Mouse (Mus musculus) layer of hippocampus, adult 2 months (tissue): ENCODE measurements around the gene Atp5e. TPM values are rescaled to one million over a fixed set of nuclear protein-coding genes. Genes with fewer than 3 reads are reported as not detected.

Source experiments
- DNase-seq, 2 experiments: peaks; one replicate each; pipeline ENCODE4 v3.0.0; 2022; ENCODE audit warnings: low spot score in 2 of 2
- H3K27ac ChIP-seq: fragments of 200-600 bp; 2 replicates; pipeline ENCODE4 v1.8.1; 2022
- H3K4me3 ChIP-seq: fragments of 200-600 bp; 2 replicates; pipeline ENCODE4 v1.8.1; 2022; ENCODE audit warnings: mild to moderate bottlenecking
- CTCF ChIP-seq: fragments of 200-600 bp; conservative IDR thresholded peaks from 2 replicates; pipeline ENCODE4 v1.8.1; 2022; ENCODE audit warnings: antibody characterized with exemption, mild to moderate bottlenecking, moderate library complexity
- long read RNA-seq, 2 experiments: library from polyadenylated mRNA; stranded (forward); transcript quantifications; one replicate each; pipeline ENCODE4 v2.0.0; 2021; ENCODE audit warnings: borderline mapping rate in 2 of 2
- total RNA-seq, 2 experiments: library from RNA; stranded (reverse); gene quantifications; 2 replicates each; pipeline ENCODE4 v1.2.3; 2021

Gene Atp5e
- 100 to 1,000 TPM; 271 to 305 TPM for total RNA-seq
- long read RNA-seq, experiment 1, transcript Atp5e-201 (3 exons, 421 nt) = major isoform, 150 of 154 reads
- long read RNA-seq, experiment 1, partial matches to known transcripts = 1 of 154 reads
- long read RNA-seq, experiment 1, other reads (novel, unspliced or antisense) = 2 of 154 reads
- long read RNA-seq, experiment 2, transcript Atp5e-201 (3 exons, 421 nt) = major isoform, 228 of 228 reads
- long read RNA-seq, experiment 2, partial matches to known transcripts = 0 of 228 reads
- long read RNA-seq, experiment 2, other reads (novel, unspliced or antisense) = 0 of 228 reads

DNA sequence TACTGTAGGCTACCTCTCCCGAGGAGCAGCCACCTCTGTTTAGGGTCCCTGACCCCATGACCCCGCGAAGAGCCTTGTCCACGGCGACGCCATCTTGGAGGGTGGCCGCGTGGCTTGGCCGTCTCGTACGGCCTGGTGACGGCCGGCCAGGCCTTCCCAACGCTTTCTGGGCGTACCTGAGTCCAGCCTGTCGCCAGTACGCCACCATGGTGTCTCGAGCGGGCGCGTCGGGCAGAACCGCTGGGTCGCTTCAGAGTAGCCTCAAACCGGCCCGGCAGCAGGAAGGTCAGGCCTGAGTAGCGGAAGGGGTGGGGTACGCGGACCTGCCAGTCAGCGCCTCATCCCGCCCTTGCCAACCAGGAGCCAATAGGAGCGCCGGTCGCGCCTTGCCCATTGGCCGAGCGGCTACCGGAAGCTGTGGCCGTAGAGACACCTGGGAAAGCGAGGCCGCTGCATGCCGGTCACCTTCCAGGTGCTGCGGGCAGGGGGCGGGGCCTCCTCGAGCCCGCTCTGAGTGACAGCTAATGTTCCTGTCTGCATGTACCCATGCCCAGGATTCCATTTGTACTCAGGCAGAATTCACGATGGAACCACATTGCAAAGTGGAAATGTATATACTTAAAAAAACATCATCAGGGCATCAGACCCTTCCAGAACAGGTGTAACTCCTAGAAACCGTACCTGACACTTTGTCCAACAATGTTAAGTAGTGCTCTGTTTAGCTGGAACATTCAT, at the start of gene Atp5e:
Atp5e (minus strand) TSS at position 317 of the 735 bp plus-strand sequence.
- H3K27ac ChIP-seq = peak within 1 kb of the TSS; percentile 97
- TF ChIP-seq CTCF = peak; percentile 42
- peak; percentile 96 to 97 for DNase-seq
- peak within 1 kb of the TSS; percentile 97 for H3K4me3 ChIP-seq

DNA sequence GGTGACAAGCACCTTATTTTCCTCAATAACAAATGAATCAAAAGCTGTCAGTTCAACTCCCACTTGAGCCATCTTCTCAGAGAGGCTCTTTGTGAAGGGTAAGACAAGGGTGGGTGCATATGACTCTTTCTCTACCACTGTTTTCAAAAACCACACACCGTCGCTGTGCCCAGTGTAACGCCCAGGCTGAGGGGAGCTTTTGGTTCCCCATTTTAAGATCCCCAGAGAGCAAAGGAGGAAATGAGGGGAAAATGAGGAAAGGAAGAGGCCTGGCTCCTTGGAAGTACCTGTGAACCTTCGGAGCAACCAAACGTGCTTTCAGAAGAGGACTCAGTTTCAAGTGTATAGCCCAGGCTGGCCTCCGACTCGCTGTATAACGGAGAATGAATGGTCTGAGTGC, 45.9 kb upstream of the Atp5e start:
- no peak overlapping the region for H3K4me3 ChIP-seq
- no peak overlapping the region for H3K27ac ChIP-seq
- DNase-seq = no peak
- TF ChIP-seq CTCF = no peak

DNA sequence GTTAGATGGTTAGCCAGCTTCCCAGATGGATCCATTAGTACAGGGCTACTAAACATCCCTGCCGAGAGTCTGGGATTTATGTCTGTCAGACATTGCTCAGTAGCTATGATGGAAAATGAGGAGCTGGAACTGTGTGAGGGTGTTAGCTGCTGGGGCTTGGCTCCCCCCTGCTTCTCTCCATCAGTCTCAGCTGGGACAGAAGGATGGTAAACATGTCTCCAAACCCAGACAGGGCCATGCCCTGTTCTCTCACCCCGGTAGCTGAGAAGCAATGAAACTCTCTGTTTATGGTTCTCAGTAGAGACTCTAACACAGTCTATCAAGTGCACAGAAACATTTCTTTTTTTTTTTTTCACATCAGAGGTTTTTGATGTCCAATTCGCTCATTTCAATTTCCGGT, 44.1 kb upstream of the Atp5e start:
- no peak for TF ChIP-seq CTCF
- no peak for DNase-seq
- H3K27ac ChIP-seq = no peak overlapping the region
- H3K4me3 ChIP-seq = no peak overlapping the region

DNA sequence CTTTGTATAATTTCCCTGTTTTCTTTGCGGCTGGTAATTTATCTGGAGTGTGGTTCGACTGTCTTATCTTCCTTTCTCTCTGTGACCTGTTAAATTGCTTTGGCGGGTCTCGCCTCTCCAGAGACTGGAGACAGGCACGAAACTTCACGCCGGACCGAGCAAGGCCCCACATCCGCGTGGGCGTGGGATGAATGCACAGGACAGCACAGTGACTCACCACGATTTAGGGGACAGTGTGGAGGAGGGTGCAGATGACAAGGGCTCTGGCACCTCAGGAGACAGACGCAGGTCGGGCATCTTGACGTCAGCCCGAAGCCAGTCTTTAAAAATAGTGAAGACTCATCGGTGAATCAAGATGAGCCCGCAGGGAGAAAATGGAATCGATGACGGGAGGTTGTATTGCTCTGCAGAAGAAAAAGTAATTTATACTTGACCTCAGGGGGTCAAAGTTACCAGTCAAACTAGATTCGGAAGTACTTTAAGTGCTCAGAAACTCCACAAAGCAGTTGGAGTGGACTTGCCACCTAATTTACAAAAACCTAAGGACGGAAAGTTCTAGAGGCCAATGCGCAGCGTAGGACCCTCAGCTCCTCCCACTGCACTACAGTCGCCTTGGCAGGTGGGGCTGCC, 39.0 kb upstream of the Atp5e start:
- Histone ChIP-seq H3K4me3 (no peak overlapping the region), H3K27ac (no peak overlapping the region)
- DNase-seq = no peak
- no peak for TF ChIP-seq CTCF

DNA sequence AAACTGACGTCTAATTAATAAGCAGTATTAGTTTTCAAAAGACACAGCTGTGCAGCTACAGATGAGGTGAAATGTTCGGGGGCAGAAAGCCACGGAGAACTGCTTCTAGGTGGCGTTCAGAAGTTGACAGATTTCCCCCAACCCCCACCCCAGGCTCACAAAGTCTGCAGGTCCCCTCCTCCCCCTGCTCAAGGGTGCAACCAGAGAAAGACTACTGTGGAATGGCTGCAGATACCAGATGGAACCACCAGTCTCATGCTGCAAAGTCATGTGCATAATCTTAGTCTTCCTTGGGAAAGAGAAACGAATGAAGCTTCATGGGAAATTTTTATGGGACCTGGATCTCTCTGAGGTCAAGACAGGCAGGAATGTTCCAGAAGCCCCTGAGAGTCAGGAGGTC, 38.4 kb upstream of the Atp5e start:
- no peak overlapping the region for H3K27ac ChIP-seq
- TF ChIP-seq CTCF = no peak; the same call in 1 of the 2 replicates
- no peak overlapping the region for H3K4me3 ChIP-seq
- DNase-seq = no peak

DNA sequence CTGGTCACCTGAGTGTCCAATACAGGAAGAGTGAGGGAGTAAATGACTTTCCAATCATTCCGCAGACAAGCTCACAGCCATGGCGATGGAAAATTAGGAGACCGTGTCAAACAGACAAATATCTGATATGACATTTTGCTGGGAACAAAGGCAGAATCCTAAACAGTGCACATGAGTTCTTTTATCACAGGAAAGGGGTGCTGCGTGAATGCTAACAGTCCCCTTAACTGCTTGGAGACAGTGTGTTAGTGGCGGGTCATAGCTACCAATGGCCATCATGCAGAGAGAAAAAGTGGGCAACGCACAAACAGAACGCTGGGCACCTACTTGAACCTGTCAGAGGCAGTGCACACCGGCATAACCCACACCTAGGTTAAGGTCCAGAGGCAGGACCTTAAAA, 37.6 kb upstream of the Atp5e start:
- Histone ChIP-seq H3K27ac (no peak overlapping the region), H3K4me3 (no peak overlapping the region)
- DNase-seq = no peak
- no peak for TF ChIP-seq CTCF

DNA sequence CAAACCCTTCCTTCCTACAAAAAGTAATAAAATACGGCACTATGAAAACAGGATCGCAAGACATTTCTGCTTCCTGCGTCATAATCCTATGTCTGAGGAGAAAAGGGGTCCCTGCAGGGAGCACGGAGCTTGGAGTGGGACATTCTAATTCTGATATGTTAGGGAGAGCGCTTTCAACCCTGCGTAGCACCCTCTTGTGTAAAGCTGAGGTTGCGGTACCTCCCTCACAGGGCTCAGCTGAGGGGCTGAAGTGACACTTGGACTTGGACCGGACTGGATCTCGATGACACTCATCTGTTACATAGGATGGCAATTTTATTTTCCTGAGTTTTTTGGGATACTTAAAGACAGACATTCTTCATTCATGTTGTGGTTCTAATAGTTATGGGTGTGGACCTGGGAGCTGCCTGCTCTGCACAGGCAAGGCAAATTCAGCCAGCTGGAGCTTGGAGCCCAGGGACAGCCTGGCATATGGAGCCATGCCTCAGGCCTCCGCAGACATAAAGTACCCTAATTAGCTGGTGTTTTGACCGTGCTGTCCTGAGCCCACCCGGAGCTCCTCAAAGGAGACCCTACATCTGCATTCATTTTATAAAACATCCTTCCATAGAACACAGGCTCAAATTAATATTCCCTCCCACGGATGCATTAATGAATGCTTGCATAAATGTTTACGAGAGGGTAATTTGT, 37.1 kb upstream of the Atp5e start:
- no peak for TF ChIP-seq CTCF
- no peak overlapping the region for H3K27ac ChIP-seq
- DNase-seq = no peak
- no peak overlapping the region for H3K4me3 ChIP-seq

DNA sequence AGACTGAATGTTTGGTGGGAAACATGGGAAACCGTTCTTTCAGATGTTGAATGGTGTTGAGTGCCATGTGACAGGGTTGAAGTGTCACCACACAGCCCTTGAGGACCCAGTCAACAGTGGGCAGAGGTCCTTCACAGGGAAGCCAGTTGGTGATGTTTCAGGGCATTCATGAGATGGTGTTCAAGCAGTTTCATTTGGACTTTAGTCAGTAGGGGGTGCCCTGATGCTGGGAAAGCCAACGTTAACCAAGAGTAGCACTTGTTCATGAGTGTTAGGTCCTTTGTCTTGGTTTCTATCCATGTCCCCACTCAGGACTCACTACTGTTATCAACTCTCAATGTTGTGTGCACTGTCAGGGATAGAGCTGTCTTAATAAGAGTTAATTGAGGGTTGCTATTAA, 29.0 kb upstream of the Atp5e start:
- TF ChIP-seq CTCF = peak; percentile 82
- Histone ChIP-seq H3K4me3 (no peak overlapping the region), H3K27ac (no peak overlapping the region)
- DNase-seq = peak; percentile 37 to 58

DNA sequence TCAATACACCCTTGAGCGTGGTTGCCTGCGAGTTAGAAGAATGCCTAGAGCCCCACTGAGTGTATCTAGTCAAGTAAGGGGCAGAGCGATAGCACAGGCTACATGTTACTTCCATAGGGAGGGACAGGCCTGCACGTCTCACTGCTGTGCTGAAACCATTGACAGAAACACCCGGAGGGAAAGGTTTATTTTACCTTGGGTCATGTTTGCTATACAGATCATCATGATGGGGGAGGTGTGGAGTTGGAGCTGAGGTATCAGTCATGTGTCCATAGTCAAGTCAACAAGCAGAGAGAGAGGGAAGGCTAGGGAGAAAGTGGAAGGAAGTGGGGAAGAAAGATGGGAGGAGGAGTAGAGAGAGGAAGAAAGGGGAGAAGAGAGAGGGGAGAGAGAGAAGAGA, 23.1 kb upstream of the Atp5e start:
- H3K27ac ChIP-seq = no peak overlapping the region
- no peak overlapping the region for H3K4me3 ChIP-seq
- DNase-seq = no peak
- no peak for TF ChIP-seq CTCF

DNA sequence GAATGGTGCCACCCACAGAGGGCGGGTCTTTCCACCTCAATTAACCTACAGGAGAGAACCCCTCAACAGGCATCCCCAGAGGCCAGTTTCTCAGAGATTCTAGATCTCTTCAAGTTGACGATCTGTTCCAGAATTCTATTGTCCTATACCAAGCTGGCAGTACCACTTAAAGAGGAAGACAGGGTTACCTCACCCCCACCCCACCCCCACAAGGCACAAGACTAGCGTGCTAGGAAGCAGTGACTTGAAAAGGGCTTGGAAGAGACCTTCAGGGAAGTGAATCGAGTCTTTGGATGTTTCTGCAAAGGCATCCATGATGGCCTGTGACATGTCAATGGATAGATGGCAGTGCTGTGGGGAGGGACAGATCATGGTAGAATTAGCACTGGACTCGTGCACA, 14.8 kb upstream of the Atp5e start:
- no peak overlapping the region for H3K27ac ChIP-seq
- no peak for TF ChIP-seq CTCF
- H3K4me3 ChIP-seq = no peak overlapping the region
- DNase-seq = no peak

DNA sequence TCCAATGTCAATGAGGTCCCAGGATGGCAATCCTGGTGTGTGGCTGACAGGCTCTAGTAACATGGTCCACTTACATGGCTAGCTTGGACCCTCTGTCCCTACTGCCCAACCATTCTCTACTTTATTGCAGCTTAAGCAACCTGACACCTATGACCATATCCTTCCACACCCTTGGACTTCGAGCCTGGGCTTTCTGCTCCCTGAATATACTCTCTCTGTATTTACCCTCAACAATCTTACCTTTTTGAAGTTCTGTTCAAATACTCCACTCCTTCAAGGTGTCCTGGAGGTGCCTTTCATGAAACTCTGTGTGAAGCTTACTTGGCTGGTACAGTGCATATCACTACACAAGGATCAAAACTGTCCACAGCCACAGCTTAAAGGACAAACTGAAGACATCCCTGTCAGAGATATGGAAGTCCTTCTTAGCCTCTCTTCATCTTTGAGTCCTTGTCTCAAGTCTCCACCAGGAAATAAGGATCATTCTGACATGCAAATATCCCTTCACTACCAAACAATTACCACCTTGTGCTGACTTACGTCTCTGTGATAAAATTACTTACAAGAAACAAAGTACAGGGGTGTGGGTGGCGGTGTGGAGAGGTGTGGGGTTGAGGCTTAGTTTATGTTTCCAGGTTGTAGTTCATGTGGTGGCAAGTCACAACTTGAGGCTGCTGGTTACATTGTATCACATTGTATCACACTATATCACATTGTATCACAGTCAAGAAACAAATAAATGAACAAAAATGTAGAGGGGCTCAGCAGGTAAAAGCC, 13.8 kb upstream of the Atp5e start:
- no peak overlapping the region for H3K27ac ChIP-seq
- TF ChIP-seq CTCF = no peak
- DNase-seq = no peak

DNA sequence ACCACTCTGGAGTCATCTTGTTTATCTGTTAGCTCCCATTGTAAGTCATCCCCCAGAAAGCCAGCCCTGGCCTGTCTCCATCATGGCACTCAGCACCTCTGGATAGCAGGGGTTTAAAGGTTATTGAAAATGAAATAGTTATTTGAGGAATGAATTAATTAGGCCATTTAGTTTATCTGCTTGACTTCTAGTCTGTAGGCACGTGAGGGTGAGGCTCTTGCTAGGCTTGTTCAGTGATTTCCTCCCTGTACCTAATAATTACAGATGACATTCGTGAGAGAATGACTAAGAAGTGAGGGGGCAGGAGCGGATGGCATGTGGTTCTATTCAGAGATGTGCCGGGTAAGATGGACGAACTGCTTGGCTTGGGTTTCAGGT, 9.6 kb upstream of the Atp5e start:
- Histone ChIP-seq H3K4me3 (peak overlapping the region; percentile 68), H3K27ac (no peak overlapping the region)
- no peak for TF ChIP-seq CTCF
- DNase-seq = no peak

More for the DNA sequence above, 13.8 kb upstream of the Atp5e start:
- no peak overlapping the region for H3K4me3 ChIP-seq
